Mouse (Mus musculus): ENCODE data around the gene Sdhaf4. TPM values are rescaled to one million over a fixed set of nuclear protein-coding genes. Genes with fewer than 3 reads are reported as not detected.
"Not testable (repeated sequence)": the region's sequence is repeated elsewhere in the genome, so short reads cannot be mapped to it uniquely, and the experiment has no call there.

Sdhaf4 gene
- total RNA-seq (2021): 10 to 100 TPM; 52.7 to 74.2 TPM
- long read RNA-seq, experiment 1, transcript Sdhaf4-201 (3 exons, 683 nt): major isoform, 79 of 139 reads
- long read RNA-seq, experiment 1, partial matches to known transcripts: 57 of 139 reads
- long read RNA-seq, experiment 1, other reads (novel, unspliced or antisense): 3 of 139 reads
- long read RNA-seq, experiment 2, transcript Sdhaf4-201 (3 exons, 683 nt): major isoform, 23 of 53 reads
- long read RNA-seq, experiment 2, partial matches to known transcripts: 30 of 53 reads
- long read RNA-seq, experiment 2, other reads (novel, unspliced or antisense): 0 of 53 reads

- peak; percentile 93 to 96 for DNase-seq
Measured at GRCm38 (mm10) chr1:24005070-24005804, at the start of gene Sdhaf4. TSS of gene Sdhaf4 (minus strand) at chr1:24005656.

GRCm38 (mm10) chr1:24046730-24047510 lies 41.5 kb upstream of the Sdhaf4 start:
- no peak for DNase-seq

- no peak for DNase-seq
Measured at GRCm38 (mm10) chr1:24045627-24046026, 40.2 kb upstream of the Sdhaf4 start.

GRCm38 (mm10) chr1:24043007-24043406 lies 37.6 kb upstream of the Sdhaf4 start:
- DNase-seq: no peak

GRCm38 (mm10) chr1:24033759-24034423 lies 28.4 kb upstream of the Sdhaf4 start:
- DNase-seq: peak in 1 of 2 experiments; percentile 3

GRCm38 (mm10) chr1:24010821-24011220 lies 5.4 kb upstream of the Sdhaf4 start:
- DNase-seq: no peak

GRCm38 (mm10) chr1:24010016-24010415 lies 4.6 kb upstream of the Sdhaf4 start:
- DNase-seq: peak in 1 of 2 experiments; percentile 28

- no peak for DNase-seq
Measured at GRCm38 (mm10) chr1:24007621-24008020, 2.2 kb upstream of the Sdhaf4 start.

- DNase-seq: no peak
Measured at GRCm38 (mm10) chr1:23999318-23999717, 6.1 kb downstream of the Sdhaf4 start.

- DNase-seq: no peak
Measured at GRCm38 (mm10) chr1:23998866-23999265, 6.6 kb downstream of the Sdhaf4 start.

GRCm38 (mm10) chr1:23998120-23998810 lies 7.2 kb downstream of the Sdhaf4 start:
- DNase-seq: no peak

- DNase-seq: no peak
Measured at GRCm38 (mm10) chr1:23997493-23997892, 8.0 kb downstream of the Sdhaf4 start.

- DNase-seq: no peak
Measured at GRCm38 (mm10) chr1:23995420-23995819, 10.0 kb downstream of the Sdhaf4 start.

GRCm38 (mm10) chr1:23983118-23983517 lies 22.3 kb downstream of the Sdhaf4 start:
- no peak for DNase-seq

GRCm38 (mm10) chr1:23978281-23978680 lies 27.2 kb downstream of the Sdhaf4 start:
- no peak for DNase-seq

GRCm38 (mm10) chr1:23971159-23971558 lies 34.3 kb downstream of the Sdhaf4 start:
- DNase-seq: not testable (repeated sequence)

GRCm38 (mm10) chr1:23968027-23968725 lies 37.3 kb downstream of the Sdhaf4 start:
- no peak for DNase-seq

- no peak for DNase-seq
Measured at GRCm38 (mm10) chr1:23966226-23966625, 39.2 kb downstream of the Sdhaf4 start.

GRCm38 (mm10) chr1:23959415-23959732 lies 46.1 kb downstream of the Sdhaf4 start:
- peak in 1 of 2 experiments; percentile 7 for DNase-seq

- DNase-seq: no peak
Measured at GRCm38 (mm10) chr1:23958668-23959414, 46.6 kb downstream of the Sdhaf4 start.

All from adrenal gland, postnatal 36 days (tissue).